Mouse (Mus musculus) gastrocnemius, postnatal 36 days (tissue): ENCODE results near the gene Galnt10. TPM values are rescaled to one million over a fixed set of nuclear protein-coding genes. Genes with fewer than 3 reads are reported as not detected.

Source experiments
- DNase-seq, 2 experiments: peaks; one replicate each; pipeline ENCODE4 v3.0.0; 2022
- intact Hi-C: fragments of 180-260 bp; cut with DNase I; formaldehyde crosslinking; loops from one replicate; pipeline ENCODE4 v1.15.1; 2025
- total RNA-seq, 2 experiments: library from RNA; stranded (reverse); gene quantifications; 2 replicates each; pipeline ENCODE4 v1.2.3; 2021

Galnt10 gene
- total RNA-seq, 2 experiments from 2014 or later, result 5.2 to 6.3 TPM

DNA sequence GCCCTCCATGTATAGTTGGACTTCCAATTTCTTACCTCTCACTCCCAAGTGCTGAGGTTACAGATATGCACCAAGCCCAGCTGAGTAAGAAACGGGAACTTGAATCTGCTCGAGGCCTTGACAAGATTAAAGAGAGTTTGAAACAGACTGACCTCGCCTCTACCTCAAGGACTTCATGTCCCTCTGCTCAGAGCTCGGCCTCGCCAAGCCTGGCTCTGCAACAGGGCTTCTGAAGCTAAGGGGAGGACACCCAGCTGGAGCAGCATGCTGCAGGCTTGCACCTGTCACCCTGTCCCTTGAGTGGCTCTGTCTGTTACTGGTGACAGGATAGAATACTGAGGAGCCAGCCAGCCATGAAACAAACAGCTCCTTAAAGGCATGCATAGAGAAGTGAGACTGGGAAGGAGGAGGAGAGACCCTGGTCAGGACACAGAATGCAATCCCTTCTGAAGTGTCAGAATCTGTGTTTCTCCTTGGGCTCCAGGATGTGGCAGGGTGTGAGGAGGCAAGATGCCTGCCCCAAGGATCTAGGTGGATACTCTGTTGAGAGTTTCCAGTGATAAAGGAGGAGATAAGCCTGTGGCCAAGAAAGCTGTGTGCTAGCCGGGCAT, 11.2 kb upstream of the Galnt10 start:
- DNase-seq, result no peak
- intact Hi-C loops, result no loop called here

DNA sequence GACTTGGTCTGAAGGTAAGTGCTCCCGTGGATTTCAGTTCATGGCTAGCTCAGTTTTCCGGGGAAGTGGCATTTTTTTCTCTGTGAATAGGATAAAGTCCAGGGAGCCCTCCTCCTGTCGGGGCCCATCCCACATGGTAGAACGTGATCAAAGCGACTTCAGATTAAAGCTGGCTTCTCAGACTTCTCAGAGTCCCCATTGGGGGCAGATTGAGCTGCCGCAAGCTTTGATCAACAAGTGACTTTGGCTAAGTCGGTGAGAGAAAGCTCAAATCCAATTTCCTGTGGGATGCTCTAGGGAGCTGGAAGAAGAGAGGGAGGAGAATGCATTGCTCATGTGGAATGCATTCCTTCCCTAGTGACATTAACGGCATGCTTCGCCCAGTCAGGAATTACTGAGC, 10.1 kb upstream of the Galnt10 start:
- intact Hi-C loops, result no loop called here
- DNase-seq, result peak in 1 of 2 experiments; percentile 9

DNA sequence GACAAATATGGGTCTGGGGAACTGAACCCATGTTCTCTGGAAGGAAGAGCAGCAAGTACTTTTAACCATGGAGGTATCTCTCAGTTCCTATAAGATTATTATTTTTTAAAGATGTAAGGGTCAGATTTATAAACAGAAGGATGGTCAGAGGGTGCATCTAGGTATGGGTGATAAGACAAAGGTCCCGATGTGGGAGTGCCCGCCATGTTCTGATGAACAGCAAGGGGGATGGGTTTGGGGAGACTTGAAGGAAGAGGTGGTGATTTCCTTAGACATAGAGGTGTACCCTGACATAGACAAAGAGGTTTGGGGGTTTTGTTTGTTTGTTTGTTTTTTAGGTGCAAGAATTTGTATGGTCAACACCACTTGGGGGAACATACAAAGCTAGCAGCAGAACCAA, 1.6 kb upstream of the Galnt10 start:
- intact Hi-C loops, result loop anchor here (10.0 kb wide), 1 partner anchor 81 kb away; no protein-coding TSS in a partner anchor
- peak in 1 of 2 experiments; percentile 5 for DNase-seq

DNA sequence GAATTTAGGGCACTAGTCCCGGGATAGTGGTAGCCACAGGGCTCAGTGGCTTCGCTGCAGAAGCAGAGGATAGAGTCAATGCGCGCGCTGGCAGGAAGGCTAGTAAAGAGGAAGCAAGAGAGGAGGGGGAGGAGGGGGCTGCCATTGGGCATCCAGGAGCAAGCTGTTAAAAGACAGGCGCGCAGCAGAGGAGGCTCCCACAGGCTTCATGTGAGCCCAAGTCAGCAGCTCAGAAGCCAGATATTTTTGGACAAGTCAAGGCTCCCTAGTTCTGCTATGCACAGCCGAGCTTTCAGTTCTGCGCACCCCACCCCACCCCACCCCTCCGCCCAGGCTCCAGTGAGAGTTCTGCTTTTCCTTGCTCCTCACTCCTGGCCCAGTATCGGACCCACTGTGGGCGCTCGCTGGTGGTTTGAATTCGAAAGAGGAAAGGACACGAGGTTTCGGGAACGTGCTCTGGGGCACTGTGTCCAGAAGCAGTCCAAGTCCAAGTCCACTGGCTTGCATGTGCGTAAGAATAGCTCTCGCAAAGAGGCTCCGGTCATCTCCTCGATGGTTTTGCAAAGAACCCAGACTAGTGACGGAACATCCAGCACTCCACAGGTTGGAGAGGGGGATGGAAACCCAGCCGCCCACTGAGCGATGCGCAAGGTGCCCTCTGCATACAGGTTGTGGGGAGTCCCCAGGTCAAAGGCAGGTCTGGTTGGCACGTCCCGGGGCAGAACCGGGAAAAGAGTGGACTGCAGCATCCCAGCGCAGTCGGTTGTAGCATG, 811 bp upstream of the Galnt10 start:
- intact Hi-C loops, result loop anchor here (5.0 to 10.0 kb wide), 2 partner anchors 38 to 80 kb away; no protein-coding TSS in a partner anchor
- DNase-seq, result peak in 1 of 2 experiments; percentile 27

DNA sequence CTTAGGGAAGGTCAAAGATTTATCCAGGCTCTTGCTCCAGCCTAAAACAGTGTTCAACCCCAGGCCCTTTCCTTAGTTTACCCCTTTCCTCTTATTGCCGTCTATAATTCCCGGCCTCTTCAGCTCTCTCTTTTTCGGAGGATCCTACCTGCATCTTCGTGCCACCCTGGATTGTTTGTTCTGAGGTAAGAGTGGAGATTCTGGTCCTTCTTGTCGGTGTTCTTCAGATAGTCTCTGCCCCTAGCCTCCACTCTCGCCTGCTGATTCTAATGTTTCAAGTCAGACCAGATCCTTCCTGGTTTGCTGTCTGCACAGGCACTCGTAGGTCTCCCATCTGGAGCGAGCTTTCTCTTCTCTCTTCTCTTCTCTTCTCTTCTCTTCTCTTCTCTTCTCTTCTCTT, 605 bp downstream of the Galnt10 start:
- DNase-seq, result no peak

DNA sequence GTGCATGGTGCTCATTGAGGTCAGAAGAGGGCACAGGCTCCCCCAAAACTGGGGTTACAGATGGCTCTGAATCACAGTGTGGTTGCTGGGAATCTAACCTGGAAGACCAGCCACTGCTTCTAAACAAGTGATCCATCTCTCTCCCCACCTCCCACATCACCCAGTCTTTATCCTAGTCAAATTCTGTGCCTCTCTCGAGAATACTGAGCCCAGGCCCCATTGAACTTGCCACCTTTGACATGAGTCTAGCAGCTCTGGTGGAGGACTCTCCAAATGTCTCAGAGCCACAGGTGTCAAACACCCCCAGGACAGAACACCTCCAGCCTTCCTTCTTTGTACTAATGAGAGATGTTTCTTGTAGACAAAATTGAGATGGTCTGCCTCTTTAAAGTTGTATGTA, 1.2 kb downstream of the Galnt10 start:
- DNase-seq, result no peak
- intact Hi-C loops, result loop anchor here (5.0 to 10.0 kb wide), 2 partner anchors 36 to 78 kb away; no protein-coding TSS in a partner anchor

More for the DNA sequence above, 605 bp downstream of the Galnt10 start:
- intact Hi-C loops, result loop anchor here (5.0 to 10.0 kb wide), 2 partner anchors 36 to 79 kb away; no protein-coding TSS in a partner anchor

DNA sequence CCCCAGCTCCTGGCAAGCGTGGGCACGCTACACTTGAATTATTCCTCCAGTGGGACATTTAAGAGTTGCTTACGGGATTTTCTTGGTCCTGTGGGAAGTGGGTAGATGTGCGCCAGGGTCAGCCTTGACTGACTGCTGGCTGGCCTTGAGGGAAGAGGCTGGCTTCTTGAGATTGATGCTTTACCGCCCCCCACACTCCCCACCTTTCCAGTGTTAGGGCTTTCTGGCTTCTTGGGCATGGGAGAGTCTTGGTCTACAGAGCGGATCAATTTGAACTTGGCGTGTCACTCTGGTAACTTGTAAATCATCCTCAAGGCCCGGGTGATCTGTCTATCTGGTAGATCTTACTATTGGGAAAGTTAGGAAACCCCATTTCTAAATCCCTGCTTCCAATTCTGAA, 1.7 kb downstream of the Galnt10 start:
- intact Hi-C loops, result loop anchor here (5.0 to 10.0 kb wide), 2 partner anchors 35 to 78 kb away; no protein-coding TSS in a partner anchor
- DNase-seq, result no peak

DNA sequence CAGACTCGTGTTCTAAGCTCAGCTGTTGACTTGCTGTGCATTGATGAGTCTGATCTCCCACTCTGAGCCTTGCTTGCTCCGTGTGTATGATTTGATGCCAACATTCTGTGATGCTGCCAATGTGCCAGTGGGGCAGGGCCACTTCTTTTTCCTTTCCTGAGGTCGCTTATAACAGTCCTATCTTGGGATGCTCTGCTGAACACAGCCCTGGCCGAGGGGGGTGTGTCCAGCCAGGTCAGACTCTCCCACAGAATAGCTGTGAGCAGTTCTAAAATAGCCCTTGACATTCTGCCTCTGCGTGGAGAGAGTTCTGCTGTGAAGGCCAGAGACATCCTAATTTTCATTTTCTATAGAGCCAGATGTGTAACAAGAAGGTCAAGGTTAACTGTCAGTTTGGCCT, 2.2 kb downstream of the Galnt10 start:
- DNase-seq, result peak in 1 of 2 experiments; percentile 11

DNA sequence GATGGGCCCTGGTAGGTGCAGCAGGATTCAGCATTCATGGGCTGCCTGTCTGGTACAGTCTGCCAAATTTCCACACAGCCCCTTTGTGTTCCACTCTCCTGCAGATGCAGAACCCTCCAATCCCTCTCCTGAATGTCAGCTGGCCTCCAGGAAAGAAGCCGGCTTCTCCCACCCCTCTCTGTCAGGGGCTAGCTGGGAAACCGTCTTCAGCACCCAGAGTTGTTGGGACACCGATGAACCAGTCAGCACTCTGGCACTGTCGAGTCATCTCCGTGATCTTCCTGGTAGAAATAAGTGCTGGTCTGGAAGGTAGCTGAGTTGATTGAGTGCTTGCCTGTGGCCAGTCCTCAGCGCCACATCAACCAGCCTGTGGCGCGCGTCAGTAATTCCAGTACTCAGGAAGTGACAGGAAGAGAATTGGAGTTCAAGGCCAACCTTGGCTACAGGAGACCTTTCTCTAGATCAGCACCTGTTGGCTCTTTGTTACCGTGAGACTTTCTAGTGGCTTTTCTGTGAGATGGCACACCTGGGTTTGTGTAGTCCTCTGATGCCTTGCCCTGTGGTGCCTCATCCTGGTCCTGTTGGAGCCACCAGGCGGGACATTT, 3.1 kb downstream of the Galnt10 start:
- DNase-seq, result no peak

More for the DNA sequence above, 2.2 kb downstream of the Galnt10 start:
- intact Hi-C loops, result loop anchor here (5.0 to 10.0 kb wide), 2 partner anchors 35 to 77 kb away; no protein-coding TSS in a partner anchor

DNA sequence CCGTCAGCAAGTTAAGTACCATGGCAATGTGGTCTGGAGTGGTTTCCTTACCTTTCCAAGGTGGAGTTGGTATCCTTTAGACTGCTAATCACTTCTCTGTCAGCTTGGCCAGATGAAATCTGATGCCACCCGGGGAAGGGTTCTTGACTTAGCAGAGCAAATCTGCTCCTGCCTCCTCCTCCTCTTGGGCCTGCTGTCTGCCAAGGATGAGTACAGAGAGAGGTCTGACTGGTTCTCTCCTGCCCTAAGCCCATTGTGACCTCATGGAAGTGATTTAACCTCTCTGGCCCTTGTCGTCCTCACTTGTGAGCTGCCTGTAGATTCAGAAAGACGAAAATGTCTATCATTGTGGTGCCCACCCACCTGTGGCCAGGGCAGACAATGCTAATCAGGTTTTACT, 4.0 kb downstream of the Galnt10 start:
- DNase-seq, result no peak
- intact Hi-C loops, result loop anchor here (5.0 to 10.0 kb wide), 2 partner anchors 33 to 76 kb away; no protein-coding TSS in a partner anchor

More for the DNA sequence above, 3.1 kb downstream of the Galnt10 start:
- intact Hi-C loops, result loop anchor here (5.0 to 10.0 kb wide), 2 partner anchors 34 to 77 kb away; no protein-coding TSS in a partner anchor

DNA sequence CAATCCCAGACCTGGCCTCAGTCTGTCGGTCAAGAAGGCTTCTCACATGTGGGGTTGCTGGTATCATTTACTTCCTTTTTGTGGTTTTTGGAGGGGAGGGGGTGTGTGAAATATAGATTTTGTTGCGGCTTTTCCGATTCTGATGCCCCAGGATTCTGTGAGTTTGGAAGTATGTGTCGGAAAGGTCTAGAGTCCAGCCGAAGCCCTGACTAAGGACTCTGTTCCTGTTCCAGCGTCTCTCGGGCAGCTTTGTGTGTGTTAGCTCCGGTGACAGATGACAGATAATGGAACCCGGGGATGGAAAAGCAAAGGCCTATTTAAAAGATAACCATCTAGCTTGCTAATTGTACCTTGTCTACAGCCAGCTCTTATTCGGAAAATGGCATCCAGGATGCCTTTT, 4.4 kb downstream of the Galnt10 start:
- intact Hi-C loops, result loop anchor here (5.0 to 10.0 kb wide), 2 partner anchors 33 to 75 kb away; no protein-coding TSS in a partner anchor
- no peak for DNase-seq

DNA sequence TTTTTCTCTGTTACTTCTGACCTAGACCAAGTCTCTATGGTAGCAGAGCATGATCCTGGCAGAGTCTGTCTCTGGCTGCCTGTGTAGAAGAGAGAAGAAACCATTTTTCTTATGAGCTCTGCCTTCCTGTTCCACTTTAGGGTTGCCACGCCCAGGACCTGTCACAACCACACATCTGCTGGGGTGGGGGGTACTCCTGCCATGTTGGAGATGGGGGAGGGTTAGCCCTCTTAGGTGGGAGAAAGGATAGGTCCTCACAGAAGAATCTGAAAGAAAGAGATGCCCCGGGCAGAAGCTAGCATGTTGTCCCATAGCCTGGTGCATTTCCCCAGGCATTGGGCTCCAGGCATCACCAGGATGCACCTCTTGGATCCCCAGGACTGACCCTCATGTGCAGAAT, 5.6 kb downstream of the Galnt10 start:
- DNase-seq, result peak in 1 of 2 experiments; percentile 8
- intact Hi-C loops, result no loop called here

DNA sequence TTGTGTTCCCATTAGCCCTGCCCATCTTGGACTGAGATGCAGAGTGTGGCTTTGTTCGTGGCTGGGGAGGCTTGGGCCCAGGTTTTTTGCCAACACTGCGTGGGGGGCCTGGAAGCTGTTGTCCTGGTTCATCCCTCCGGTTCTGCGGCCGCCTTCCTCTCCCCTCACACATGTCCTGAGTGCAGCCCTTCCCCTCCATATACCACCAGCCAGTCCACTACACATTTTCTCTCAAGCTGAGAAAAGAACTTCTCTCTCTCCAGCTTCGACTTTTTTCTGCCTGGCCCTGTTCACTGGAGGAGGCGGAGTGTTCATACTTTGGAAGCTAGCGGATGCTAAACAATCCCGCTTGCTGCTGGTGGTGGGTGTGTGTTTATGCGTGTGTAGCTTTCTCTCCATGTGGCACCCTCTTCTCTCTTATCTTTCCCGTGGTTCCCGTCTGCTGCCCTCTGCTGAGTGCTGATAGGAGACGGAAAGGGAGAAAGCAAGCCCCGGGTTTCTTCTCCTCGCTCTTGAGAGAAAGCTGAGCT, 6.1 kb downstream of the Galnt10 start:
- intact Hi-C loops, result no loop called here
- peak in 1 of 2 experiments; percentile 11 for DNase-seq

DNA sequence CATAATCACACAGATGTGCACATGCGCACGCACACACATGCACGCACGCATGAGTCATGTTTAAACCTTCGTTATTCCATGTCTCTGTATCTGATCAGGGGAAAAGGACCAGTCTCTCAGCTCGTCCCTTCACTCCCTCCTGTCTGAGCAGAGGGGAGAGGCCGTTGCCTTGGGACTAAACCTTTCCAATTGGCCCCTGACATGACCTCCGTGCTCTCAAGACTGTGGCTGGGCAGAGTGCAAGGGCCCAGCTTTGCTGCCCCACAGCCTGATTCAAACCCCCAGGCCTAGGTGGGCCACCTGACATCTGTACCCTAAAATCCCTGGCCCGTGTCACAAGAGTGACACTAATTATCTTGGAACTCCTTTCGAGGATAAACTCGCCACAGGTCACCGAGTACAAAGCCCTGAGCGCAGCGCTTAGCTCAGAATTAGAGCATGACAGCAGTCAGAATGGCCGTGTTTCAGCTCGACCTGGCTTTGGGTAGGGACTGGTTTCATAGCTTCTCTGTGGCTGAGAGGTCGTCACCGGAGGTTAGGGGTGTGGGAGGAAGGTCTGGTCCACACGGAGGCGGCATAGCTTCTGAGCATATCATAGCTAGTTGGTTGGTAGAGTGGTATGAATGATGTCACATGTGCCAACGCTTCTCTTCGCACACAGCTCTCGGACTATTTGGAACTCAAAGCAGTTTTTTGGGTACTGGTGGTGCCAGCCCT, 7.1 kb downstream of the Galnt10 start:
- intact Hi-C loops, result no loop called here

DNA sequence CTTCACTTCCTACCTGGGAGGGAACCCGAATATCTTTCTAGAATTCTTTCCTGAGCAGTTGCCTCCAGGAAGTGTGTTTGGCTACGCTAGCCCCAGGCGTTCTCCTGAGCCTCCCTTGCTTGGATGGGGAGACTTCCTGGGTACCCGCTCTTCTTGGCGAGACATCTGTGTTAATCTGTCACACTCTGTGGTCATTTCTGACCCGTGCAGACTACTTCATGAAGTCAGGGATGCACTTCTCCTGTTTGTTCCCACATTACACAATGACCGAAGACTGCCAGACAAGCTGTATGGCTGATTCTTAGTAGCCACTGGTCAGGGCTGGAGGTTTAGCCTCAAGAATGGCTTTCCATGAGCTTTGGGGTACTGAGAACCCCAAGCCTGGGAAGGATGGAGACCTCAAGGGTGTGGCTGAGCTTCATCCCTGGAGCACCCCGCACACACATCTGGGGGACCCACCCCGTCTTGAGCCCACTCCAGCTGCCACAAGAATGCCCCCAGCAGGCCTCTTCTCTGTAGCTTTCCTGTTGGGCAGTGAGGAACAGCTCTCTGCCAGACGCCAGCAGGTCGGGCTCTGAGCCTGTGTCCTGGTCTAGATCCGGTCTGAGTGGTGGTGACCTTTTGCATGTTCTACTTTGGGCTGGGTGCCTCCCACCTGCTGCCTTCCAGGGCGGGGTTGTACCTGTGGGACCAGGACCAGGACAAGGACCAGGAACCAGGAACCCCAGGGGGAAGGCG, 7.8 kb downstream of the Galnt10 start:
- DNase-seq, result peak in 1 of 2 experiments; percentile 9
- intact Hi-C loops, result no loop called here

More for the DNA sequence above, 7.1 kb downstream of the Galnt10 start:
- peak in 1 of 2 experiments; percentile 10 for DNase-seq

DNA sequence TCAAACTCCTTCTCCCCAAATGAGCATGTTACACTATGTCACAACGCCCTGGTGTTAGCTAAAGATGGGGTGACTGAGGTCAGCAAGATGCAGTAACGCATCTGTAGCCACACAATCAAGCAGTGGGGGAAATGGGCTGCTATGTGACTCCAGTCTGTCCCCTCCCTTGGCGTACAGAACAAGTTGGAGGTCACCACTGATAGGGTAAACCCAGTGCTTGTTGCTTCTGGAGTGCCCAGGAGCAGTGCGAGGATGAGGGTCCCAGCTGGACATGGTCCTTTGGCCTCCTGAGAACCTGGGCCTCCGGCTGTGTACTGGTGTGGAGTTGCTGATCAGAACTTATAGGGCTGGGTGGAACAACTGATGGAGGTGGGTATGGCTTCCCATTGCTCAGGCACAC, 8.6 kb downstream of the Galnt10 start:
- intact Hi-C loops, result no loop called here
- peak in 1 of 2 experiments; percentile 10 for DNase-seq

DNA sequence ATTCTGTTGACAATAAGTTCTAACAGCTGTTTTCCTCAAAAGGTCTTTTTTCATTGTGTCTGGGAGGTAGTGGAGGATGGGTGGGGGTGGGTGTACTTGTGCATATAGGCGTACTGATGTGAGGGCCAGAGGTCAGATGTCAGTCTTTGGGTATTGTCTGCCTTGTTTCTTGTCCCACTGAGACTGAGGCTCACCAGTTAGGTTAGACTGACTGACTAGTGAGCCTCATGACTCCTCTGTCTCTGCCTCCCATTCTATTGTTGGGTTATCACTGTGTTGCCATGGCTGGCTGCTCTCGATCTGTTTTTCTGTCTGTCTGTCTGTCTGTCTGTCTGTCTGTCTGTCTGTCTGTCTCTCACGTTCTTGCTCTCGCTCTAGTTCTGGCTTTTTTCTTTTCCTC, 9.1 kb downstream of the Galnt10 start:
- DNase-seq, result peak in 1 of 2 experiments; percentile 2
- intact Hi-C loops, result no loop called here

DNA sequence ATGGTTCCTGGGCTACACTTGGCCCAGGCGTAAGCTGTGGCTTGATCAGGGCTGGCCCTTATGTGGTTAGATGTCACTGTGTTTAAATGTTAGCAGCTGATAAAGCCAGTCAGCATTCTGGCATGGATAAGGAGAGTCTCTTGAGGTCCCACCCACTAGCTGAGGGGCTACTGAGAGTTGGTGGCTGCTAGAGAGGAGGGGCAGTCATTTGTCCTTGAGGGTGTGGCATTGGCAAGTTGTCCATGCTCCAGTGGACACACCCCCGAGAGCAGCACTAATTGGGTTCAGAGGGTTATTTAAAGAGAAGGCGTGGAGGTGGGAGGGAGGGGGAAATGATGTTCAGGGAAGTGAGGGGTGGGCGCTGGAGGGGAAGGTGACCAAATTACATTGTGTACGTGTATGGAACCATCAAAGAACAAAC, 9.7 kb downstream of the Galnt10 start:
- peak in 1 of 2 experiments; percentile 9 for DNase-seq
- intact Hi-C loops, result no loop called here
